Mouse (Mus musculus) lung, adult 2 months (tissue): ENCODE results near the gene Olfr883. TPM values are rescaled to one million over a fixed set of nuclear protein-coding genes. Genes with fewer than 3 reads are reported as not detected.

Source experiments
- DNase-seq: peaks from one replicate; pipeline ENCODE4 v3.0.0; 2022
- H3K4me1 ChIP-seq: fragments of 200-500 bp; 2 replicates; pipeline ENCODE4 v1.6.1; 2011; ENCODE audit warnings: low read length; ENCODE audit not compliant: control insufficient read depth, insufficient read depth
- H3K4me3 ChIP-seq: fragments of 200-500 bp; replicated peaks from 2 replicates; pipeline ENCODE3; 2011; ENCODE audit warnings: low read depth, mild to moderate bottlenecking, control low read depth, low read length; ENCODE audit errors: extremely low read depth
- CTCF ChIP-seq: fragments of 200-500 bp; IDR thresholded peaks from 2 replicates; pipeline ENCODE4 v1.5.1; 2011; ENCODE audit warnings: mild to moderate bottlenecking, low read length, control low read depth; ENCODE audit not compliant: insufficient read depth
- POLR2A ChIP-seq: fragments of 200-500 bp; IDR thresholded peaks from 2 replicates; pipeline ENCODE4 v1.6.1; 2011; ENCODE audit warnings: low read depth, mild to moderate bottlenecking, control low read depth, low read length, borderline replicate concordance; ENCODE audit errors: extremely low read depth
- WGBS: fragments of 180-500 bp; shearing (Covaris S2); methylation state at CpG from one replicate; pipeline ENCODE4 v1.1.7; 2018; 5-methylcytosine and 5-hydroxymethylcytosine counted together
- polyA plus RNA-seq: library from polyadenylated mRNA; depleted of rRNA; stranded (reverse); fragments of >200 nt; gene quantifications from 2 replicates; pipeline ENCODE4 v1.2.3, GENCODE M21; 2012; rRNA removed

Olfr883 gene
- not detected in 2 replicates for polyA plus RNA-seq

DNA sequence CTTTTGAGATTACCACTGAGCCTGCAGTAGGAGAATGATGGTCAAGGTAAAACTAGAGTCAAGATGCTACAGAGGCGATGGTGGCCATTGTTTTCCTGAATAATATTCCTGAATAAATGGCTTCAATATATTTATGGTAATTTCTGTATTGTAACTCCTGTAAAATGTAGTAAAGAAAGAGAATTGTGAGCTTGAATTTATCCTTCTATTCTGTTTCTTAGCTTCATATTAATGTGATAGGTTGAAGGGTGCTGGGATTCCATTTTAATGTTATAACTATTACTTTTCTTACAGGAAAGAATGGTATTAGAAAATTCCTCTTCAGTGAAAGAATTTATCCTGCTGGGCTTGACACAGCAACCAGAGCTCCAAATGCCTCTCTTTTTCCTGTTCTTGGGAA lies at the start of gene Olfr883:
Gene Olfr883, plus strand, starts transcription at position 301 of the 400 bp plus-strand sequence.
- TF ChIP-seq CTCF (no peak), POLR2A (no peak)
- 84% methylated on average over 1 of the region's 1 CpGs for WGBS

DNA sequence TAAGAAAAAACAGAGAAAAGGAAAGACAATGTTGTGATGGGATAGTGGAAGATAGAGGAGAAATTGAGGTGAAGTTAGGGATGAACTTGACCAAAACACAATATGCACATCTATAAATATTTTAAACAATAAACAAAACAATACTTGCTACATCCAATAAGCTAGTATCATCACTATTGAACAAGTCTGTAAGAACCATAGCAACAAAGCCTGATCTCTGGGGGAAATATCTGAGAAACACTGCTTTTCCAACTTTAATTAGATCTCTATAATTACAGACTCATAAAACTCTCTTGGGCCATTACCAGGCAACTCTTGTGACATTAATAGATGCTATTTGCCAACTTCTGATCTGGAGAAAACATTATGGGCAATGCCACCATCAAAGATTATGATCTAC lies 34.1 kb upstream of the Olfr883 start, which contains the start of gene Olfr881:
Gene Olfr881, plus strand, starts transcription at position 301 of the 400 bp plus-strand sequence.
- DNase-seq = no peak
- no peaks in the 10 kb centered on the region for H3K4me1 ChIP-seq
- no peak within 1 kb of the TSS for H3K4me3 ChIP-seq
- no peak for TF ChIP-seq POLR2A
- no peak for TF ChIP-seq CTCF

More for the DNA sequence above, at the start of gene Olfr883:
- DNase-seq = no peak
- no peaks in the 10 kb centered on the region for H3K4me1 ChIP-seq
- H3K4me3 ChIP-seq = no peak within 1 kb of the TSS

GRCm38 (mm10) chr9:37998581-37999204 lies 26.9 kb upstream of the Olfr883 start:
- WGBS = 33% methylated on average over 2 of the region's 2 CpGs
- no peak for DNase-seq
- Histone ChIP-seq H3K4me3 (no peak overlapping the region), H3K4me1 (no peaks in the 10 kb centered on the region)
- TF ChIP-seq CTCF = no peak
- TF ChIP-seq POLR2A = no peak

GRCm38 (mm10) chr9:38000021-38000420 lies 25.6 kb upstream of the Olfr883 start:
- DNase-seq = no peak
- Histone ChIP-seq H3K4me3 (no peak overlapping the region), H3K4me1 (no peaks in the 10 kb centered on the region)
- 22% methylated on average over 1 of the region's 1 CpGs for WGBS
- TF ChIP-seq POLR2A (no peak), CTCF (no peak)

- H3K4me1 ChIP-seq = no peaks in the 10 kb centered on the region
- no peak for DNase-seq
Observed at GRCm38 (mm10) chr9:38046255-38046654, 20.6 kb downstream of the Olfr883 start, which contains the start of gene Olfr884. Gene Olfr884 (plus strand): TSS chr9:38046555.

DNA sequence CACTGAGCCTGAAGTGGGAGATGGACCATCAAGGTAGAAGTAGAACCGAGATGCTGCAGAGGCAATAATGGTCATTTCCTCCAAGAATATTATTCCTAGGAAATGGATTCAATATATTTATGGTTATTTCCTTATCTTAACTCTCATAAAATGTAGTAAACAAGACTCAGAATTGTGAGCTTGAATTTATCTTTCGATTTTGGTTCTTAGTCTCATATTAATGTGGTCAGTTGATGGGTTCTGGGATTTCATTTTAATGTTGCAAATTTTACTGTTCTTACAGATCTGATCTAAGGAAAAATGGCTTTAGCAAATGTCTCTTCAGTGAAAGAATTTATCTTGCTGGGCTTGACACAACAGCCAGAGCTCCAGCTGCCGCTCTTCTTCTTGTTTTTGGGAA lies 35.4 kb downstream of the Olfr883 start, which contains the start of gene Olfr885:
Gene Olfr885, plus strand, starts transcription at position 301 of the 400 bp plus-strand sequence.
- 80% methylated on average over 3 of the region's 3 CpGs for WGBS
- TF ChIP-seq CTCF (no peak), POLR2A (no peak)
- H3K4me1 ChIP-seq = no peaks in the 10 kb centered on the region
- no peak within 1 kb of the TSS for H3K4me3 ChIP-seq
- no peak for DNase-seq

More at GRCm38 (mm10) chr9:38046255-38046654, 20.6 kb downstream of the Olfr883 start, which contains the start of gene Olfr884:
- WGBS = 42% methylated on average over 1 of the region's 1 CpGs
- H3K4me3 ChIP-seq = no peak within 1 kb of the TSS
- TF ChIP-seq POLR2A = no peak
- TF ChIP-seq CTCF = no peak

Other genes with a start within 250 kb of the Olfr883 start
- not detected in 2 replicates for gene Olfr876, start 222.8 kb upstream of the Olfr883 start, polyA plus RNA-seq
- not detected in 2 replicates for gene Olfr877, start 171.5 kb upstream of the Olfr883 start, polyA plus RNA-seq
- gene Olfr145, start 129.1 kb upstream of the Olfr883 start, polyA plus RNA-seq = not detected in 2 replicates
- gene Olfr878, start 108.0 kb upstream of the Olfr883 start, polyA plus RNA-seq = not detected in 2 replicates
- gene Olfr881, start 34.0 kb upstream of the Olfr883 start, polyA plus RNA-seq = not detected in 2 replicates
- gene Olfr884, start 20.7 kb downstream of the Olfr883 start, polyA plus RNA-seq = not detected in 2 replicates
- not detected in 2 replicates for gene Olfr885, start 35.5 kb downstream of the Olfr883 start, polyA plus RNA-seq
- not detected in 2 replicates for gene Olfr887, start 58.3 kb downstream of the Olfr883 start, polyA plus RNA-seq
- gene Olfr888, start 82.3 kb downstream of the Olfr883 start, polyA plus RNA-seq = not detected in 2 replicates
- not detected in 2 replicates for gene Olfr889, start 89.4 kb downstream of the Olfr883 start, polyA plus RNA-seq
- gene Olfr890, start 116.7 kb downstream of the Olfr883 start, polyA plus RNA-seq = not detected in 2 replicates
- not detected in 2 replicates for gene Olfr891, start 155.0 kb downstream of the Olfr883 start, polyA plus RNA-seq
- gene Olfr893, start 182.6 kb downstream of the Olfr883 start, polyA plus RNA-seq = not detected in 2 replicates
- not detected in 2 replicates for gene Olfr894, start 192.2 kb downstream of the Olfr883 start, polyA plus RNA-seq
- not detected in 2 replicates for gene Olfr143, start 227.0 kb downstream of the Olfr883 start, polyA plus RNA-seq
- not detected in 2 replicates for gene Olfr895, start 242.0 kb downstream of the Olfr883 start, polyA plus RNA-seq